Mouse (Mus musculus) fibroblast of lung, adult 2 months (primary cell): ENCODE results near the gene Dnajc30.
A peak's percentile ranks its signal among the peaks of the same experiment; 100 is the strongest.
"Not testable (repeated sequence)": the region's sequence is repeated elsewhere in the genome, so short reads cannot be mapped to it uniquely, and the experiment has no call there.

ENCODE experiments used
- DNase-seq: peaks from one replicate; pipeline ENCODE4 v3.0.0-alpha.2; 2011; ENCODE audit warnings: low read depth

Dnajc30 gene

DNA sequence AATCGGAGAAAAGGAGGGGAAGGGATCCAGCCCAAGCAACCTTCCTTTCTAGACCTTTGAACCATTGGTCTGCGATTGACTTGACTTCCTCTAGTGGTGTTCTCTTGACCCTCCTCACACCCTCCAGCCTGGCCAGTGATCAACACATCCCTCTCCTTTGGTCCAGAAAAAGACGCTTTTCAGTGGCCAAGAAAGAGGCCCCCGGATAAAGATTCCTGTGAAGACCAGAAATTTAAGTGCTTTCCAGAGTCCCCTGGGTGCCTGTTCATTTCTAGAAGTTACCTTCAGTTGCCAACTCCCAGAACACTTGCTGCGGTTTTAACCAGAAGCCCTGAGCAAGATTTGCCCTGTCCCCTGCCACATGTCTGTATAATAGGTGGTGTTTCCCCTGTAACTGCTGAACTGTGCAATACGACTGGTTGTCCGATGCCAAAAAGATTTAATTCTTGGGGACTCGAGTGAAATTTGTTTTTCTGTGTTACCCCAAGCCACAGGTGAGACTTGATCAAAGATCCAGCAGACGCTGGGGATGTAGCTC lies 976 bp downstream of the Dnajc30 start, which contains the start of gene Bud23:
TSS of gene Bud23 (minus strand) at position 51 of the 538 bp plus-strand sequence.
- not testable (repeated sequence) for DNase-seq

DNA sequence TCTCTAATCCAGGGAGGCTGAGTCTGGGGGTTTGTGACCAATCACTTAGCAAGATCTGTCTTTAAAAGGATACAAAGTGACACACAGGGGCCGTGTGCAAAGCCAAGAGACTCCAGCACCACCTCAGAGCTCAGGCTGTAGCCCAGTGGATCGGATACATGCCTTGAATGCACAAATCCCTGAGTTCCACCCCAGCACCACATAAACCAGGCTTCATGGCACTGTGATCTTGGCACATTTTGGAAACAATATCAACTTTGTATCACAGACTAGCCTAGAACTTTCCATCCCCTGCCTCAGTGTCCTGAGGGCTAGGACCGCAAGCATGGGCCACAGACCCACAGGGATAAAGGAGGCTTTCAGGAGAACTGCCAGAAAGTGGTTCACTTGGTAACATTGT lies 2.0 kb downstream of the Dnajc30 start:
- DNase-seq, result no peak

DNA sequence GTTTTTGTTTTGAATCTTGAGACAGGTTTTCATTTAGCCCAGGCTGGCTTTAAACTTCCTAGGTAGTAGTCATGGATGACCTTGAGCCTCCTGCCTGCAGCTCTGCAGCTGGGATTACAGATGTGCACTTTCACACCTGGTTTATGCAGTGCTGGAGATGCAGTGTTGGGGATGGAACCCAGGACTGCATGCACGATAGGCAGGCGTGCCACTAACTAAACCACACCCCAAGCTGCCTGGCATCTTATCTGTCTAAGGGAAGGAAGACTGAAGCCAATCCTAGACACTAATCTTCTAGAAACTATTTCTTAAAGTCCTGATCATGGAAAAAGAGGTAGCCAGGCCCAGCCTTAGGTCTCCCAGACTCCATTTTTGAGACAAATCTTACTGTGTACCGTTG lies 6.4 kb downstream of the Dnajc30 start:
- DNase-seq, result no peak

DNA sequence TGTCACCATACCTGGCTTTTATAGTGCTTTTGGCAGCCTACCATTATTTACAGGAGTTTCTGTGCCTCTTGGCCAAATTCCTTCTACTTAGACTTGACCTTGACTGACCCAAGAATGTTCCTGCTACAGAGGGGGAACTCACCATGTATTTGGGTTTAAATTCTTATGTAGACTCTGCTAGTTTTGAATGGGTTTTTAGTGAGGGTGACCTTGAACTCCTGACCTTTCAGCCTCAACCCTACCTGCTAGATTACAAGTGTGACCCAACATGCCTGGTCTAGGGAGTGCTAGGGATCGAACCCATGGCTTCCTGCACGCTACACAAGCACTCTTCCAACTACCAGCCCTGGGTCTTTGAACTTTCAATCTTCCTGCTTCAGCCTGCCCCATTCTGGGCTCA lies 8.1 kb downstream of the Dnajc30 start:
- DNase-seq, result no peak

DNA sequence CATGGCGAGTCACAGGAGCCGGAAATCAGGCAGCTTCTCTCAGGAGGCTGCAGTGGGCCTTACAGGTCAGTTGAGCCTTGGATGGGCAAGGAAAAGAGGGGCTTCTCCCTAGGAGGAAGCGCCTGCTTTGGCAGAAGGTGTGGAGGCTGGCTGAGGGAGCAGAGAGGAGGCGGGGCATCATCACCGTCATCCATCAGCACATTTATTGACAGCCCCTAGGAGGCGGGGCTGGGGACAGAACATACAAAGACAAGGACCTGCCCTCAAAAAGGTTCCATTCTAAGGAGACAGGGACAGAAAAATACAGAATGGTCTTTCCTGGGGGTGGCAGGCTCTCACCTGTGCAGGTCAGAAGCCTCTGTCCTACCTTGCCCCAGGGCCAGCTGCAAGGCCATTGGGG lies 8.7 kb downstream of the Dnajc30 start:
- no peak for DNase-seq

DNA sequence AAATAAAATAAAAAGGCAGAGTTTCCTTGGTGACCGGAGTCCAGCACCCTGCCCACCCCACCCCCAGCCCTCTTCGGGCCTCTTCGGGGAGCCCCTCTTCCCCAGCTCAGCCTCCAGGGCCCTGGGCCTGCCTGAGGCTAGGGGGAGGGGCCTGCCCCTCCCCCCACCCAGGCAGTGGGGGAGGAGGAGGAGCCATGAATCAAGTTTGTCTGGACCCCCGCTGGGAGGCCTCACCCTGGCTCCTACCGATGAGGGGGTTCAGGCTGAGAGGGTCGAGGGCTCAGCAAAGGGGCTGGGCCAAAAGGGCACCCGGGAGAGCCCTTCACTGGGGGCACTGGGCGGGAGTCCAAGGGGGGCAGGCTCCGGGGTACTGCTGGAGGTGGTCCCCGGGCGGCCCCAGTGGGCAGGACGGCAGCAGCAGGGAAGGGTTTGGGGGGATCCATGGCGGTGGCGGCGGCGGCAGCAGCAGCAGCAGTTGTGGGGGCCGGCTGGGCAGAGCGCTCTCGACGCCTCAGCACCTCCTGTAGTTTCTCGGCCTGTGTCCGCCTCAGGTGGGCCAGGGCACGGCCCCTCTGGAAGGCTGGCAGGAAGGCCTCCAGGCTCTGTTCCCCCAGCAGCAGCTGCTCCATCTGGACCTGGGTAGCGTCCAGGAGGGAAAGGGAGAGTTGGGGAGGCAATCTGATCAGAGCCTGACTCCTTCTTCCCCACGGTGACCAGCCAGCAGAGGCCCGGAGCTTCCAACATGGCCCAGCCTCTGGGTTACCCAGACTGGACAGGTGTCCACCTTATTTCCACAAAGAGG lies 9.5 kb downstream of the Dnajc30 start:
- DNase-seq, result no peak

DNA sequence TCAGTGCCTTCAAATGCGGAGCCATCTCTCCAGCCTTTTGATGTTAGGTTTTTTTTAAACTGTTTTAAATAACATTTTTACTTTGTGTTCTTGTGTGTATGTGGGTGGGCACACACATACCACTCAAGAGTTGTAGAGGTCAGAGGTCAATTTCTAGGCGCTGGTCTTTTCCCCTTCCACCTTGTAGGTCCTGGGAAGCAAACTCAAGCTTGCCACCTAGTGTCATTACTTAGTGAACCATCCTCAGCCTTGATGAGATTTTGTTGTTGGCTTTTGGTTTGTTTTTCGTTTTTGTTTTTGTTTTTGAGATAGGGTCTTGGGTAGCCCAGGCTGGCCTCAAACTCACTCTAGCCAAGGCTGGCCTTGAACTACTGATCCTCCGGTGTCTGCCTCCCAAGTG lies 11.7 kb downstream of the Dnajc30 start:
- DNase-seq, result no peak

DNA sequence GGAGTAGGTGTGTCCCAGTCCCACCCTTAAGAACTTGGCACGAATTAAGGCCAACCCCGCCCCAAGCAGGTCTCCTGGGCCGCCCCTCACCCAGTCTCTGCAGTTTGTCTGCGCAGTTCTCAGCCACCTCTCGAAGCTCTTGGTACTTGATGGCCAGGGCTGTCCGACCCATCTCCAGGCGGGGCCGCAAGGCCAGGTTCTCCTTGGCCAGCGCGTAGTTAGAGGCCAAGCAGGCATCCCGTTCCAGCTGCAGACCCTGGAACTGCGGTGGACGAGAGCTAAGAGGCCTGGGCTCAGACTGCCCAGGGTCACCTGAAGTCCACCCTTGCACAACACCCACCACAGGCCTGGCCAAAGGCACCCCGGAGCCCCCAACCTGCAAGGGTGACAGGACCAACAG lies 12.4 kb downstream of the Dnajc30 start:
- DNase-seq, result no peak

DNA sequence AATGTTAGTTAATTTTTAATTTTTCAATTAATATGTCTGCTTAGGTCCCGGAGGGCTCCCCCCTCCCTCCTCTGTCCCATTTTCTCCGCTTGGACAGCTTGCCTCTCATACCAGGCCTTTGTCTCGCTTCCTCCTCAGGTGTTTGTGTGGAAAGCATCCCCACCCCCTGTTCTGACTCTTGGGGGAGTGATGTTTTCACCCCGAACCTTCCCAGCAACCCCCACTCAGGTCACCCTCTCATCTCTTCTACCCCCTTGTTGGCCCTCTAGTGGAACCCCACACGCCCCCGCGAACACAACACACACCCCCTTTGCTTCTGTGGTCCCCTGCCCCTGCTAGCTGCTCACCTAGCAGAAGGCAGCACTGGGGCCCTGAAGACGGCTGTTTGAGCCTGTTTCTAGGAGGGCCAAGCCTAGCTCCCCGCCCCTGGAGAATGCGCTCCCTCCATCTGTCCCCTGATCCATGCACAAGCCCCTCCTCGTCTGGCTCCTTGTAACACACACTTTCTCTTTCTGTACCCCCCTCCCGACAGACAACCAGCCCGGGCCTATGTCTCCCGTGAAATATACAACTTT lies 13.0 kb downstream of the Dnajc30 start:
- no peak for DNase-seq

DNA sequence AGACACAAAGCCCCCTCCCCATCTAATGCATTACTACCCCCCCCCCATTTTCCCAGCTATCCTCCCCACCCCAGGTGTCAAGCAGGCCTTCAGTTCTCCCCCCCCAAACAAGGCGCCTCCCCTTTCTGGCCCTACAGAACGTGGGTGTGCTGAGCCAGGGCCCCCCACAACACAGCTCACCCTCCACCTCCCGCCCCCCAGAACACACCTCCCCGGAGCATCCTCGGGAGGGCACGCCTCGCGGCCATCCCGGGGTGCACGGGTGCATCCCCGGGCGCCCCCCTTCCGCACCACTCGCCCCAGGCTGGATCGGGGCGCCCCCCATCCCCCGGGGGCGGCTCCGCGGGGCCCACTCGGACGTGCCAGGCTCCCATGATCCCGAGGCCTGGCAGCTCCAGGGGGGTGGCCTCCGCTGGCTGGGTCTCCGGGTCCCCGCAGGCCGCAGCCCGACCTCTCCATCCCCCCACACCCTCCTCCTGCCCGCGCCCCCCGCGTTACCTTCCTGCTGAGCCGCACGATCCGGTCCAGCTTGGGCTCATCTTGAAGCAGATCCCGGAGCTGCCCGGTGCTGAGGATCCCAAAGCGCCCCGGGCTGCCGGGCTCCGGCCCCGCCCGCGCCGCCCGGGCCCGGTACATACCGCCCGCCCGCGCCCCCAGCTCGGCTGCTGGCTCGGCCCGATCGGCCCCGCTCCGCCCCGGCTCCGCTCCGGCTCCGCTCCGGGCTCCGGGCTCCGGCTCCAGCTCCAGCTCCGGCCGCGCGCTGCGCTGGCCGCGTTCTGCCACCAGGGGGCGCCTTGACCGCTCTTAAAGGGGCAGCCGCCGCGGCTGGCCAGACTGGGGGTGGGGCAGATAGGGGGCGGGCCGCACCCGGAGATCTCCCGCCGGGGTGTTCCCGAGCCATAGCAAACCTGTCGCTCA lies 13.8 kb downstream of the Dnajc30 start, which contains the start of gene Vps37d:
TSS of gene Vps37d (minus strand) at position 703 of the 918 bp plus-strand sequence.
- DNase-seq, result peak; percentile 37

DNA sequence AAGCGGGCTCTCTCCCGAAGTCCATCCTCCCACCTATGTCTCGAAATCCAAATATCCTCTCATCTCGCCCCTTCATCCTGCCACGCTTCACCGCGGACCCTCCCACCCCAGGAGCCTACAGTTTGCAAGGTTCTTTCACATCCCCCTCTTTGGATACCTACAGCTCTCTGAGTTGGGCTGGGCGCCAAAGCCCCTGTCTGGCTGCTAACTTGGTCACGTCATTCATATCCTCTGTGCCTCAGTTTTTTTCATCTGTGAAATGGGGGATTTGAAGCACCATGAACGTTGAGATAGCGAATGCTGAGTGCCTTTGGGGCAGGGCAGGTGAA lies 14.4 kb downstream of the Dnajc30 start:
- DNase-seq, result no peak

DNA sequence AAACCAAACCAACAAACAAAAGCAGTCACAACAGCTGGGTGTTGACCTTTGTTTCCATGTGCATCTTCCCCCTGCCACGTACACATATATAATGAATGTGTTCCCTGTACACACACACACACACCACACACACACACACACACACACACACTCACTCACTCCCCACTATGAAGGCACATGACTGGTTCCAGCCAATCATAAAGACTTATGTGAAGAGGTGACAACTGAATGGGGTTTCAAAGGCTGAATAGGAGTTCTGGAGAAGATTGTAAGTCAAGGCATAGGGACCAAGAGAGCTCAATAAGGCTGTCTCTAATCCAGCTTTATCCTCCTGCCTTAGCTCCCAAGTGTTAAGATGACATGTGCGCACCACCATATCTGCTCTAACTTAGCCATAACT lies 15.6 kb downstream of the Dnajc30 start:
- no peak for DNase-seq

DNA sequence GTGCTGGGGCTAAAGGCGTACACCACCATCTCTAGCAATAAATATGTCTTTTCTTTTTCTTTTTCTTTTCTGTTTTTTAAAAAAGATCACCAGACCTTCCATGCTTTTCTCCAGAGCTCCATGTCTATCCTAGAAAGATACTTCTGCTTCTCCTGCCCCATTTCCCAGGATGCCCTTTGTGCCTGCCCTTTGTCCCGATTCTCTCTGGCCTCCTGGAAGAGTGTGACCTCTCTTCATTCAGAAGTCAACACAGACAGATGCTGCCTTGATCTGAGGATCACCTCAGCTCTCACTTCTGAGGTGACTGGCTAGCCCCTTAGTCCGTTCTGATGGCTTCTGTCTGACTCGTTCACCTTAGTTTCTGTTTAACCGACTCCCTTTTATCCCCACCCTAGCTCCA lies 16.5 kb downstream of the Dnajc30 start:
- no peak for DNase-seq

DNA sequence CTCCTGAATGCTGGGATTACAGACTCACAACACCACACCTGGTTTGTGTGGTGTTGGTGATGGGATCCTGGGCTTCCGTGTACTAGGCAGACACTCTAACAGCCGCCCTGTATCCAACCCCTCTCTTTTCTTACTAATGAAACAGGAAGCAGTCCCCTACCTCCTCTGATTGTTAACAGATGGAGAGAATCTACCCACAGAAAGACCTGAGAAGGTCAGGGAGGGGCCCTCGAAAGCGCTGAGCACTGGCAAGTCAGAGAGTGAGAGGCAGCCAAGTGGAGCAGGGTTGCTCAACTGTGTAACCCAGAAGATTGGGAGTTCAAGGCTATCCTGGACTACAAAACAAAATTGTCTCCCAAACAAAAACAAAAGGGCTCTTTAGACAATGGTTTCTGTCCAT lies 22.9 kb downstream of the Dnajc30 start:
- DNase-seq, result no peak

DNA sequence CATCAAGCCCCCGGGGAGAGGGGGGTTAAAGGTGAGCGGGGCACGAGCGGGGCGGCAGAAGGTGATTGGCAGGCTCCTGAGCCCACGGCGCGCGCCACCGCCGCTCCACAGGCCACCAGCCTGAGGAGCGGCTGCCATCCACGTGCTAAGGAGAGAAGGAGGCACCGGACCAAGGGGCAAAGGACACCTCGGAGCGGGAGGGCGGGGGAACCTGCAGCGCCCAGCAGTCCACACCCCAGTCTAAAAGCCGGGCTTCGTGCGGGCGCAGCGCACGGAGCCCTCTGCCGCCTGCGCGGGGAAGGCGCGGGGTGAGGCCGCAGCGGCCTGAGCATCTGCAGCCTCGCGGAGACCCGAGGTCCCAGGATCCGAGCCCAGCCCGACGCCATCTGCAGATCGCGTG lies 25.7 kb downstream of the Dnajc30 start, which contains the start of gene Mlxipl:
TSS of gene Mlxipl (plus strand) at position 238 of the 400 bp plus-strand sequence.
- no peak for DNase-seq

DNA sequence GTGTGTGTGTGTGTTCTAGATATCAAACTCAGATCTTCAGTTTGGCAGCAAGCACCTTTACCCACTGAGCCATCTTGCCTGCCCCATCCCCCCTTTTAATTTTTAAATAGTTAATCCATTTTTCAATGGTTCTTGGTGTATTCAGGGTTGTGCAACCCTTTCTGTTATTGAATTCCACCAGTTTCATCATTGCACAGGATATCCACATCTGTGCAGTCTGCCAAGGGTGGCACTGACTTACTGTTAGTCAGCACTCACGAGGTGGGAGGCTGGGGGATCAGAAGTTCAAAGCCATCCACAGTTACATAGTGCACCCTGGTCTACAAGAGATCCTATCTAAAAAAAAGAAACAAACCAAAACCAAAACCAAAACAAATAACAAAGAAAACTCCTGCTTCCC lies 37.0 kb downstream of the Dnajc30 start:
- DNase-seq, result peak; percentile 60

DNA sequence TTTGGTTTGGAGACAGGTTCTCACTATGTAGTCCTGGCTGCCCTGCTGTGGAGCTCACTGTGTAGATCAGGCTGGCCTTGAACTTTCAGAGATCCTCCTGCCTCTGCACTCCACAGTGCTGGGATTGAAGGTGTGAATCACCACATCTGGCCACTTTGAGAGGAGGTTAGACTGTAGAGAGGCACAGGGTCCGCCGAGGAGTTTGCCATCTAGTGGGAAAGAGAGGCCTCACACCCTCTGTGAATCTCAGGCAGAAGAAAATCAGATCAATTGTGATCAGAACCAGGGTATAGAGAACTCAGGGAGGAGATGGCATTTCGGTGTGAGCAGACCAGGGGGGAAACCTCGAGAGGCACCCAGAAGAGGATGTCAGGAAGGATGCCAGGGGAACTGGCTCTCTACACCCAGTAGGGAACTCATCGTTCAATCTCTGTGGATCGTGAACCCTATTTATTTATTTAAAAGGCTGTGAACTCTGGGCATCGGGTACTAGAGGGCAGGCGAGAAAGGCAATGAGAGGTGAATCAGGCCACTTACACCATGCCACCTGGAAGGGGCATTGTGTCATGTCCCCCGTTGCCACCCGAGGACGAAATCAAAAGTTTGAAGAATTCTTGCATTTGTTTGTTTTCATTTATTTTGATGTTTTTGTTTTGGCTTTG lies 40.1 kb downstream of the Dnajc30 start:
- no peak for DNase-seq

DNA sequence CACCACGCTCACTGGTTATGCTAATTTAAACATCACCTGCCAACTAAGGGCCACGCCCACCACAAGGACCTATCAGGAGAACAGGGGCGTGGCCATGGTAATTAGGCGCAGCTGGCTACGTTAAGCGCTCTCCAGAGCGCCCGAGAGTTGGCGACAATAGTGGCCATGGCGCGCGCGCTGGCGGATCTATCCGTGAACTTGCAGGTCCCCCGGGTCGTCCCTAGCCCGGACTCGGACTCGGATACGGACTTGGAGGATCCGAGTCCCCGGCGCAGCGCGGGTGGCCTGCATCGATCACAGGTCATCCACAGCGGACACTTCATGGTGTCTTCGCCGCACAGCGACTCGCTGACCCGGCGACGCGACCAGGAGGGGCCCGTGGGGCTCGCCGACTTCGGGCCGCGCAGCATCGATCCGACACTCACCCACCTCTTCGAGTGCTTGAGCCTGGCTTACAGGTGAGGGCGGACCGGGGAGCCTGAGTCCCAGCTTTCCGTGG lies 42.8 kb downstream of the Dnajc30 start:
- DNase-seq, result no peak

DNA sequence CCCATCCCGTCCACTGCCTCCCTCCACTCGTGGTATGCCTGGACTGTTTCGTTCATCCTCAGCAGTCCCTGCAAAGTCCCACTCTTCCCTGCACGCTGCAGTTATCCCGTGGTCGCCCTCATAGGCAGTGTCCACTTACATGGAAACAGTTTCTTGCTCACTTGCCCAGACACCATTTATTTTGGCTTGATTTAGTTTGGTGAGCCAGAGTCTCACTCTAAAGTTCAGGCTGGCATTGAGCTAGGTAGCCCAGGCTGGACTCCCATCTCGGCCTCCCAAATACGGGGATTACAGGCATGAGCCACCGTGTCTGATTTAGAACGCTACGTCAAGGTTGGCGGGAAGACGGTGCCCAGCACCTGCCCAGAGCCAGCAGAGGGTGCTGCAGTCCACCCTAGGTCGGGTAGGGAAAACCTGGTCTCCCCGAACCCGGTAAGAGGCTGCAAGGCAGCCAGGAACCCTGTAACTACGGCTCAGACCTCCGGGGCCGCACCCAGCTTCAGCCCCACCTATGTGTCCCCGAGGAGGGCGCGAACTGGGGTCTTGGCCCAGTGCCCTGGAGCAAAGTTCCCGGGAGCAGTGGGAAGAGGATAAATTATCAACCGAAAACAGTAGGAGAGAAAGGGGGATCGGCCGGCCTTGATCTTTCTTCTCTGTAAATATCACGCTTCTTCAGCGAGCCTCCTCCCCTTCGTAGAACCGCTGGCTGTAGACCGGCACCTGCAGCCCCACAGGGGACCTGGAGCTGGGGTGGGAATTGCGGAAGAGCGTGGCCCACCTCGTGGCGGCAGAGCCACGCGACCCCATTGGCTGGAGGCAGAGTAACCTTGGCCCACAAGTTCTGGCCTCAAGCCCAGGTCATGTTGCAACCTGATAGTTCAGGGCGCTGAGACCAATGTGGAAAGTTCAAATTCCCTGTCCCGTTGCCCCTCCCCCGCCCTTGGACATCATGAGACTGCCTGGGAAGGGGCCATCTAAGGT lies 43.8 kb downstream of the Dnajc30 start:
- no peak for DNase-seq

DNA sequence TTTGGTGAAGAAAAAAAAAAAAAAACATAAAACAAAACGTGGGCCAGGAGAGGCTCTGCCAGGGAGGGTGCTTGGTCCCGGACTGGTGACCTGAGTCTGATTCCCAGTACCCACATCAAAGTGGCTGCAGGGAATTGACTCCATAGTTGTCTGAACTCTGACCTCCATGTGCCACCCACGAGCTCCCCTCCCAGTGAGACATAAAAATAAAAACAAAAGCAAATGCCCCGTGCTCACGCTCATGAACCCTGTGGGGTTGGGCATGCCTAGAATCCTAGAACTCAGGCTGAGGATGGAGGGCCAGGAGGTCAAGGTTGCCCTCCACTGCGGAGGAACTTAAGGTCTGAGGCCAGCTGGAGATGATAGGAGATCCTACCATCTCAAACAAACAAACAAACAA lies 45.0 kb downstream of the Dnajc30 start:
- DNase-seq, result no peak
